Mouse (Mus musculus): Measurements from ENCODE around the gene Spata48. TPM values are rescaled to one million over a fixed set of nuclear protein-coding genes. Genes with fewer than 3 reads are reported as not detected.

Spata48 gene
- total RNA-seq (2021), result 1 to 10 TPM in 1 of 2 experiments, under 1 TPM in 1; 0.27 to 1.3 TPM
- long read RNA-seq, experiment 1, partial matches to known transcripts, result 0 of 1 reads
- long read RNA-seq, experiment 1, other reads (novel, unspliced or antisense), result 1 of 1 reads
- long read RNA-seq, experiment 2, partial matches to known transcripts, result 0 of 3 reads
- long read RNA-seq, experiment 2, other reads (novel, unspliced or antisense), result 3 of 3 reads

GRCm38 (mm10) chr11:11461635-11462560 is at the start of gene Spata48, which contains the start of gene Zpbp:
Gene Spata48, plus strand, starts transcription at chr11:11462094.
Gene Zpbp, minus strand, starts transcription at chr11:11462408.
- peak; percentile 74 to 86 for DNase-seq (ENCODE audit: low spot score in 2 of 2)

- DNase-seq (ENCODE audit: low spot score in 2 of 2), result no peak
Measured at GRCm38 (mm10) chr11:11414188-11414587, 47.7 kb upstream of the Spata48 start.

- DNase-seq (ENCODE audit: low spot score in 2 of 2), result no peak
Measured at GRCm38 (mm10) chr11:11417356-11417755, 44.5 kb upstream of the Spata48 start.

GRCm38 (mm10) chr11:11455037-11455436 is 6.9 kb upstream of the Spata48 start:
- no peak for DNase-seq (ENCODE audit: low spot score in 2 of 2)

- DNase-seq (ENCODE audit: low spot score in 2 of 2), result no peak
Measured at GRCm38 (mm10) chr11:11462561-11462890, 632 bp downstream of the Spata48 start.

- DNase-seq (ENCODE audit: low spot score in 2 of 2), result no peak
Measured at GRCm38 (mm10) chr11:11468924-11469323, 7.0 kb downstream of the Spata48 start.

GRCm38 (mm10) chr11:11484378-11484777 is 22.5 kb downstream of the Spata48 start:
- DNase-seq (ENCODE audit: low spot score in 2 of 2), result no peak

GRCm38 (mm10) chr11:11492044-11492443 is 30.1 kb downstream of the Spata48 start:
- no peak for DNase-seq (ENCODE audit: low spot score in 2 of 2)

- no peak for DNase-seq (ENCODE audit: low spot score in 2 of 2)
Measured at GRCm38 (mm10) chr11:11495697-11496096, 33.8 kb downstream of the Spata48 start.

GRCm38 (mm10) chr11:11499944-11500343 is 38.0 kb downstream of the Spata48 start:
- peak in 1 of 2 experiments; percentile 3 for DNase-seq (ENCODE audit: low spot score in 2 of 2)

GRCm38 (mm10) chr11:11506187-11506586 is 44.3 kb downstream of the Spata48 start:
- DNase-seq (ENCODE audit: low spot score in 2 of 2), result no peak

- no peak for DNase-seq (ENCODE audit: low spot score in 2 of 2)
Measured at GRCm38 (mm10) chr11:11509413-11509812, 47.5 kb downstream of the Spata48 start.

GRCm38 (mm10) chr11:11512056-11512455 is 50.2 kb downstream of the Spata48 start:
- no peak for DNase-seq (ENCODE audit: low spot score in 2 of 2)

GRCm38 (mm10) chr11:11513008-11513799 is 51.3 kb downstream of the Spata48 start:
- no peak for DNase-seq (ENCODE audit: low spot score in 2 of 2)

GRCm38 (mm10) chr11:11514920-11515319 is 53.0 kb downstream of the Spata48 start:
- no peak for DNase-seq (ENCODE audit: low spot score in 2 of 2)

GRCm38 (mm10) chr11:11517781-11518435 is 56.0 kb downstream of the Spata48 start:
- DNase-seq (ENCODE audit: low spot score in 2 of 2), result no peak

GRCm38 (mm10) chr11:11519255-11520243 is 57.7 kb downstream of the Spata48 start:
- no peak for DNase-seq (ENCODE audit: low spot score in 2 of 2)

- no peak for DNase-seq (ENCODE audit: low spot score in 2 of 2)
Measured at GRCm38 (mm10) chr11:11521908-11522441, 60.1 kb downstream of the Spata48 start.

GRCm38 (mm10) chr11:11528760-11529159 is 66.9 kb downstream of the Spata48 start:
- DNase-seq (ENCODE audit: low spot score in 2 of 2), result no peak

Data from adrenal gland, adult 18-20 months (tissue).